Mouse (Mus musculus) thymus, postnatal 10 days (tissue): ENCODE results near the gene Gpbar1.
"Not testable (repeated sequence)": the region's sequence is repeated elsewhere in the genome, so short reads cannot be mapped to it uniquely, and the experiment has no call there.

Experiments used
- DNase-seq, 2 experiments: peaks; one replicate each; pipeline ENCODE4 v3.0.0; 2021; ENCODE audit warnings: low spot score in 2 of 2

The Gpbar1 gene

GRCm38 (mm10) chr1:74321396-74321795 is 43.0 kb downstream of the Gpbar1 start:
- no peak for DNase-seq

GRCm38 (mm10) chr1:74326916-74327315 is 48.6 kb downstream of the Gpbar1 start:
- not testable (repeated sequence) for DNase-seq
